ENCODE assay signal across 8 mouse cellular contexts in the genomic region with DNA sequence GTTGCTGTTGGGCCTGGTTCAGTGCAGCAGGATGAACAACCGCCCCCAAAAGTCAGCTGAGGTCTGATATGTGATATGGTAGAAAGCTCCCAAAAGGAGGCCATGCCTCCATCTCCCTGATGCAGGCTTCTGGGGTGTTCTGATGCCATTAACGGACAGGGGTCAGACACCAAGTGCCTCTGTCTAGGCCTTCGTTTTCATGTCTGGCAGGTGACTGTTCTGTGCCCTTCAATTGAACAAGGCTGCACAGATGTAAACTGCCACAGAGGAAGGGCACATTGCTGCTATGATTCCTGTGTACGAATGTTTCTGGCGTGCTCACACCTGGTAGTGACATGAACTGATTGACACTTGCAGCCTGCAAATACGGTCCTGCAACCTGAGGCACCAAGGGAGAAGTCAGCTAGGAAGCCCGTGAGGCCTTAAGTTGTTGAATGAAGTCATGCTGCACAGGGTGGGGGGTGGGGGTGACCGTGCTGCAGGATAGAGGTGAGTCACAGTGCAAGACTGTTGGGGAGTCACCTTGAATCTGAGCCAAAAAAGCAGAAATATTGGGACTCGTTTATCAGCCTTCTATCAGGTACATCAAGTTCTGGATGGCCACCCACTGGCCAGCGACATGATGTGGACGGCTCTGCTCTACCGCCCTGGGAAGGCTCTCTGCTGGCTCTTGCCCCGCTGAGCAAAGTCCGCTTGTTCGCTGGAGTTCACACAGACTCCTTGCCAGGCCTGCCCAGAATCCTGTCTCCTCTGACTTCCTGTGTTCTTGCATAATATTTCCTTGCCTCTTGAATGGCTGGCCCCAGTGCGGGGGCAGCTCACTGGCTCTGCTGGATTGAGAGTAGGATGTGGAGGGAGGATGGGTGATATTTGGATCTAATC. TPM values are rescaled to one million over a fixed set of nuclear protein-coding genes. Genes with fewer than 3 reads are reported as not detected.
DNase-seq lines count a peak whose midpoint lies in the region; ATAC-seq lines count a peak whose summit lies in the region.

No protein-coding gene starts in this region.

- no peak overlapping the region; the same call in 1 of the 2 replicates for H3K4me2 ChIP-seq in lung, embryonic 15.5 days
- no peak overlapping the region for H3K4me2 ChIP-seq in forebrain, embryonic 15.5 days (replicated peaks)

- H3K9me3 ChIP-seq in lung, embryonic 15.5 days = no peaks in the 10 kb centered on the region
- no peaks in the 10 kb centered on the region for H3K9me3 ChIP-seq in forebrain, embryonic 15.5 days

- 41% methylated on average over 16 of the region's 16 CpGs for WGBS in lung, embryonic 15.5 days
- WGBS in forebrain, embryonic 15.5 days = 77% methylated on average over 16 of the region's 16 CpGs

- no peaks in the 10 kb centered on the region for H3K36me3 ChIP-seq in lung, embryonic 15.5 days
- no peaks in the 10 kb centered on the region for H3K36me3 ChIP-seq in forebrain, embryonic 15.5 days

- no peak overlapping the region for H3K4me3 ChIP-seq in lung, embryonic 15.5 days
- no peak overlapping the region for H3K4me3 ChIP-seq in forebrain, embryonic 15.5 days

- H3K4me1 ChIP-seq in lung, embryonic 15.5 days = peaks cover 20% of the 10 kb centered on the region
- no peaks in the 10 kb centered on the region for H3K4me1 ChIP-seq in forebrain, embryonic 15.5 days

- H3K27ac ChIP-seq in lung, embryonic 15.5 days = peak overlapping the region; percentile 34
- H3K27ac ChIP-seq in forebrain, embryonic 15.5 days (replicated peaks) = no peak overlapping the region

- H3K27me3 ChIP-seq in lung, embryonic 15.5 days = no peaks in the 10 kb centered on the region
- H3K27me3 ChIP-seq in forebrain, embryonic 15.5 days = no peaks in the 10 kb centered on the region

- peak; percentile 79 for ATAC-seq in lung, embryonic 15.5 days (ENCODE audit: borderline replicate concordance, extremely low read depth, low FRiP score, low TSS enrichment)
- ATAC-seq in CD4-positive, CD25-positive, alpha-beta regulatory T cell, adult 4 months = no peak
- ATAC-seq in forebrain, embryonic 15.5 days (replicated peaks) = no peak

- intact Hi-C loops in gastrocnemius, postnatal 36 days (cut with DNase I) = no loop called here

- no peak overlapping the region for H3K9ac ChIP-seq in lung, embryonic 15.5 days
- H3K9ac ChIP-seq in forebrain, embryonic 15.5 days (replicated peaks) = no peak overlapping the region

- DNase-seq in urinary bladder, adult 18-20 months (ENCODE audit: low spot score in 2 of 2) = peak; percentile 45 to 72
- DNase-seq in urinary bladder, postnatal 10 days (ENCODE audit: low spot score) = no peak
- DNase-seq in gastrocnemius, postnatal 36 days = peak; percentile 64 to 72
- DNase-seq in kidney, adult 8-10 months = peak; percentile 94 to 95
- no peak for DNase-seq in neural tube, embryonic 10.5 days (ENCODE audit: extremely low spot score, low spot score)

RNA-seq across cellular contexts. Expression of gene Epas1, which starts 16.1 kb away (rescaled TPM):
- 100 to 1,000 TPM in 1 of 2 experiments, 10 to 100 TPM in 1; 94.9 to 100 TPM for total RNA-seq in gastrocnemius, postnatal 36 days (2021)
- 8.8 and 10.1 TPM in 2 replicates for polyA plus RNA-seq in lung, embryonic 15.5 days (2015; fragmentation: Nextera tagmentation; extraction: Ambion mirVana)
- polyA plus RNA-seq in CD4-positive, CD25-positive, alpha-beta regulatory T cell, adult 4 months (2017; shearing (Covaris generic)) = 1 to 10 TPM in 1 of 2 experiments, under 1 TPM in 1; 0.36 to 1.9 TPM
- 3.8 and 4.0 TPM in 2 replicates for polyA plus RNA-seq in forebrain, embryonic 15.5 days (2015; fragmentation: Nextera tagmentation; extraction: Ambion mirVana)

Comparison
In these comparisons a context has a peak if more than half of its experiments do, and no peak if none do; other contexts are left out.
1. DNase-seq: peak in urinary bladder, adult 18-20 months (2 of 2), gastrocnemius, postnatal 36 days (2 of 2) and kidney, adult 8-10 months (2 of 2); none in urinary bladder, postnatal 10 days (single experiment) and neural tube, embryonic 10.5 days (single experiment).